Mouse (Mus musculus) v-Abl transformed pro-B cells (cell line): ENCODE measurements around the gene Ctdspl2.

ENCODE experiments used
- in situ Hi-C, 2 experiments: fragments of 400-800 bp; cut with MboI; formaldehyde crosslinking; loops; one replicate each; pipeline ENCODE4 v1.15.1; 2025; ENCODE audit not compliant: unreplicated experiment in 2 of 2

Ctdspl2 gene

GRCm38 (mm10) chr2:122036064-122036463 lies 80.3 kb downstream of the Ctdspl2 start:
- in situ Hi-C loops, result no loop called here

- in situ Hi-C loops, result no loop called here
These were observed 88.1 kb downstream of the Ctdspl2 start for GRCm38 (mm10) chr2:122043926-122044325.

DNA sequence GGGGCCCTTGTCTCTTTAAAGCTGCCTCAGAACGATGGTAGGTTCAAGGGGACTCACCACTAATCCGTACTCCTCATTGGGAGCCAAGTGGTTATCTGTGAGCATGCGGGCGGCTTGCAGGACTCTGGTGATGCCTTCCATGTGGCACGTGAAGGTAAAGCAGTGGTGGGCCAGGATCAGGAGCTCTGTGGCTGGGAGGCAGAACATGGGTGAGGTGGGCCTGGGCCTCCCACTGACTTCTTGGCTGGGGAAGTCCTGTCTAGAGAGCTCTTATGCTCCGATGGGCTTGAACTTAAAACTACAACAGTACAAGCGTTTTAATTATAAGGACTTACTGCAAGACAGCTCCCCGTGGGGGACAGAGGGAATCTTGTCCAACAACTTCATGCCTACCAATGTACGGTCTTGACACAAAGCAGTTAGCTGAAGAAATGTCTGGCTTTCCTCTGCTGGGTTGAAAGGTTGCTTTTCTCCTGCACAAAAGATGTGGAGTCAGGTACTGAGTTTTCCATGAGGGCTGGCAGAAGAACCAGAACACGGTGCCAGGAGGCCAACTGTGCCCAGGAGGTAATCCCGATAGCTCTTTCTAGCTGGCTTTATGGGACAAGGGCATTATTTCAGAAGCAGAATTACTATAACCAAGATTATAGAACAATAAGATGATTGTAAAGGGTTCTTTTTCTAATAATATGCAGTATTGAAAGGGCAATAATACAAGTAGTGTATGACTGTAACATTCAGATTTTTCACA lies 103.7 kb downstream of the Ctdspl2 start:
- in situ Hi-C loops, result loop anchor here in 1 of 2 experiments (10.0 kb wide), 1 partner anchor 495 kb away; no protein-coding TSS in a partner anchor
